Mouse (Mus musculus): Measurements from ENCODE around the gene Syn3. TPM values are rescaled to one million over a fixed set of nuclear protein-coding genes. Genes with fewer than 3 reads are reported as not detected.

The Syn3 gene
- polyA plus RNA-seq, 1 experiment from 2014 or later: 44.1 TPM

Other genes starting within 250 kb of the Syn3 start
- gene Timp3, start 198.5 kb downstream of the Syn3 start, polyA plus RNA-seq (2014; fragmentation: Nextera tagmentation; extraction: Ambion mirVana): 45.0 and 57.8 TPM in 2 replicates
- gene Hsp90b1, start 206.6 kb upstream of the Syn3 start, polyA plus RNA-seq (2014; fragmentation: Nextera tagmentation; extraction: Ambion mirVana): 246 and 273 TPM in 2 replicates
- gene Ttc41, start 206.9 kb upstream of the Syn3 start, polyA plus RNA-seq (2014; fragmentation: Nextera tagmentation; extraction: Ambion mirVana): 2.0 and 3.0 TPM in 2 replicates